Mouse (Mus musculus) kidney, adult 9 months (tissue): Measurements from ENCODE around the gene Efl1.
A peak's percentile ranks its signal among the peaks of the same experiment; 100 is the strongest.

Experiments
- DNase-seq: peaks from one replicate; pipeline ENCODE4 v3.0.0; 2022

Gene Efl1

GRCm38 (mm10) chr7:82648353-82649080 lies at the start of gene Efl1, which contains the start of gene Saxo2:
Gene Efl1 (plus strand): TSS chr7:82648614.
Gene Saxo2 (minus strand): TSS chr7:82648528.
- peak; percentile 98 for DNase-seq

- DNase-seq: no peak
Observed at GRCm38 (mm10) chr7:82602008-82602407, 46.4 kb upstream of the Efl1 start.

GRCm38 (mm10) chr7:82605425-82605824 lies 43.0 kb upstream of the Efl1 start:
- no peak for DNase-seq

- no peak for DNase-seq
Observed at GRCm38 (mm10) chr7:82609629-82610028, 38.8 kb upstream of the Efl1 start.

GRCm38 (mm10) chr7:82625342-82625741 lies 23.1 kb upstream of the Efl1 start:
- peak; percentile 26 for DNase-seq

GRCm38 (mm10) chr7:82647183-82647582 lies 1.2 kb upstream of the Efl1 start:
- DNase-seq: no peak

- DNase-seq: no peak
Observed at GRCm38 (mm10) chr7:82647909-82648308, 505 bp upstream of the Efl1 start.

GRCm38 (mm10) chr7:82649081-82649445 lies 649 bp downstream of the Efl1 start:
- DNase-seq: no peak

- no peak for DNase-seq
Observed at GRCm38 (mm10) chr7:82664604-82665003, 16.2 kb downstream of the Efl1 start.

- no peak for DNase-seq
Observed at GRCm38 (mm10) chr7:82676001-82676400, 27.6 kb downstream of the Efl1 start.

- no peak for DNase-seq
Observed at GRCm38 (mm10) chr7:82676834-82677233, 28.4 kb downstream of the Efl1 start.

- no peak for DNase-seq
Observed at GRCm38 (mm10) chr7:82679901-82680300, 31.5 kb downstream of the Efl1 start.

- DNase-seq: peak; percentile 4
Observed at GRCm38 (mm10) chr7:82688736-82689135, 40.3 kb downstream of the Efl1 start.

- no peak for DNase-seq
Observed at GRCm38 (mm10) chr7:82691021-82691738, 42.8 kb downstream of the Efl1 start.

GRCm38 (mm10) chr7:82697668-82698067 lies 49.3 kb downstream of the Efl1 start:
- DNase-seq: peak; percentile 7

- no peak for DNase-seq
Observed at GRCm38 (mm10) chr7:82698968-82699367, 50.6 kb downstream of the Efl1 start.

GRCm38 (mm10) chr7:82702384-82703343 lies 54.2 kb downstream of the Efl1 start:
- no peak for DNase-seq

- peak; percentile 21 for DNase-seq
Observed at GRCm38 (mm10) chr7:82709172-82709571, 60.8 kb downstream of the Efl1 start.

- DNase-seq: peak; percentile 65
Observed at GRCm38 (mm10) chr7:82715210-82715911, 66.9 kb downstream of the Efl1 start.

- no peak for DNase-seq
Observed at GRCm38 (mm10) chr7:82715912-82716601, 67.6 kb downstream of the Efl1 start.

- no peak for DNase-seq
Observed at GRCm38 (mm10) chr7:82719285-82719684, 70.9 kb downstream of the Efl1 start.

GRCm38 (mm10) chr7:82719740-82720139 lies 71.3 kb downstream of the Efl1 start:
- DNase-seq: no peak
